Mouse (Mus musculus) liver, postnatal 0 days (tissue): ENCODE results near the gene Ppil4. TPM values are rescaled to one million over a fixed set of nuclear protein-coding genes. Genes with fewer than 3 reads are reported as not detected.

Experiments used
- ATAC-seq: fragments of 200-750 bp; cut with Nextera tagmentation; 2 replicates; pipeline ENCODE4 v1.8.0; 2017; ENCODE audit warnings: mild to moderate bottlenecking, moderate library complexity
- DNase-seq: peaks from one replicate; pipeline ENCODE4 v3.0.0-alpha.2; 2016
- H3K27ac ChIP-seq: fragments of 300-500 bp; sonication (generic); 2 replicates; pipeline ENCODE4 v1.5.1; 2014; ENCODE audit warnings: antibody characterized with exemption, moderate library complexity, mild to moderate bottlenecking, low read depth
- H3K27me3 ChIP-seq: fragments of 300-500 bp; sonication (generic); 2 replicates; pipeline ENCODE4 v1.6.1; 2014; ENCODE audit warnings: low read length, control low read depth, mixed read lengths; ENCODE audit not compliant: insufficient read depth
- H3K36me3 ChIP-seq: fragments of 300-500 bp; sonication (generic); replicated peaks from 2 replicates; pipeline ENCODE4 v1.6.1; 2014; ENCODE audit warnings: mild to moderate bottlenecking, control low read depth, low read length, moderate library complexity, mixed read lengths; ENCODE audit not compliant: insufficient read depth
- H3K4me1 ChIP-seq: fragments of 300-500 bp; sonication (generic); 2 replicates; pipeline ENCODE4 v1.6.1; 2014; ENCODE audit warnings: antibody characterized with exemption, mild to moderate bottlenecking, control low read depth; ENCODE audit not compliant: insufficient read depth
- H3K4me2 ChIP-seq: fragments of 300-500 bp; sonication (generic); 2 replicates; pipeline ENCODE4 v1.6.1; 2014; ENCODE audit warnings: low read depth, mild to moderate bottlenecking, low read length, moderate library complexity, mixed read lengths
- H3K4me3 ChIP-seq: fragments of 300-500 bp; sonication (generic); 2 replicates; pipeline ENCODE4 v1.5.1; 2014; ENCODE audit warnings: low read depth, low read length
- H3K9ac ChIP-seq: fragments of 300-500 bp; sonication (generic); replicated peaks from 2 replicates; pipeline ENCODE4 v1.6.1; 2014; ENCODE audit warnings: mild to moderate bottlenecking, moderate library complexity
- H3K9me3 ChIP-seq: fragments of 300-500 bp; sonication (generic); 2 replicates; pipeline ENCODE4 v1.6.1; 2016; ENCODE audit warnings: mild to moderate bottlenecking, control low read depth, low read length, mixed read lengths
- CTCF ChIP-seq: sonication (generic); IDR thresholded peaks from 2 replicates; pipeline ENCODE4 v1.5.1; 2016; ENCODE audit warnings: antibody characterized with exemption, low read depth
- EP300 ChIP-seq: IDR thresholded peaks from 2 replicates; pipeline ENCODE4 v1.6.1; 2016; ENCODE audit warnings: antibody characterized with exemption, low read depth, mild to moderate bottlenecking
- WGBS: fragments of 180-500 bp; shearing (Covaris S2); extraction: QIAGEN DNeasy Blood & Tissue Kit; methylation state at CpG from one replicate; pipeline ENCODE4 v1.1.7; 2014; ENCODE audit not compliant: insufficient replicate concordance; 5-methylcytosine and 5-hydroxymethylcytosine counted together
- polyA plus RNA-seq: library from polyadenylated mRNA; unstranded; fragments of >200 nt; fragmentation: Nextera tagmentation; extraction: Ambion mirVana; gene quantifications from 2 replicates; pipeline ENCODE4 v1.2.1, GENCODE M21; 2015

The Ppil4 gene
- polyA plus RNA-seq, 1 experiment from 2014 or later = 14.2 TPM

DNA sequence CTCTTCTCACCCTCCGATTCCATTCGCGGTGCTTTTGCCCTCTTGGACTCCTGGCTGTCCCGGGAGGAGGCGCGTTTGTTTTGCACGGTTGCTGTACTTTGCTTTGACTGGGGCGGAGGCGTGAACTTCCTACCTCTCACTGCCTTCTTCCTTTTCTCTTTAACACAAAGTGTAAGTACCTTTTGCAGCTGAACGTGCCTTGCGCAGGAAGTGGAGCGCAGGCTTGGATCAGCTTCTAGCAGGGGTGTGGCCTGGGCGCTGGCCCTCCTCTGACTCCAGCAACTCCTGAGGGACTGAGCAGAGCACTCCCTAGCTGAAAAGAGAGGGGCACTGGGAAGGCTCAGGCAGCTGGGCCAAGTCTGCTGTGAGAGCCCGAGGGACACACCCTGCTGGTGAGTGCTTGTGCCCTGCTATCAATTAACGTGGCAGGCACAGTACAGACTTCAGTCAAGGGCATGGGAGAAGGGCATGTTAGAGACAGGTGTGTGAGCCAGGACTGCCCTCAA lies 39.5 kb downstream of the Ppil4 start, which contains the start of gene Zc3h12d:
TSS of gene Zc3h12d (plus strand) at position 300 of the 506 bp plus-strand sequence.
- H3K4me1 ChIP-seq = peaks cover 23% of the 10 kb centered on the region
- ATAC-seq (peak; percentile 66), DNase-seq (peak; percentile 53)
- H3K27me3 ChIP-seq = no peaks in the 10 kb centered on the region
- no peak for TF ChIP-seq EP300
- no peak for TF ChIP-seq CTCF
- H3K9ac ChIP-seq = peak within 1 kb of the TSS; percentile 48
- peak within 1 kb of the TSS; percentile 24 for H3K4me3 ChIP-seq
- H3K9me3 ChIP-seq = no peaks in the 10 kb centered on the region
- WGBS = 3% methylated on average over 15 of the region's 15 CpGs
- H3K36me3 ChIP-seq = no peaks in the 10 kb centered on the region
- peak within 1 kb of the TSS; percentile 85 for H3K27ac ChIP-seq
- peak within 1 kb of the TSS; percentile 73 for H3K4me2 ChIP-seq

DNA sequence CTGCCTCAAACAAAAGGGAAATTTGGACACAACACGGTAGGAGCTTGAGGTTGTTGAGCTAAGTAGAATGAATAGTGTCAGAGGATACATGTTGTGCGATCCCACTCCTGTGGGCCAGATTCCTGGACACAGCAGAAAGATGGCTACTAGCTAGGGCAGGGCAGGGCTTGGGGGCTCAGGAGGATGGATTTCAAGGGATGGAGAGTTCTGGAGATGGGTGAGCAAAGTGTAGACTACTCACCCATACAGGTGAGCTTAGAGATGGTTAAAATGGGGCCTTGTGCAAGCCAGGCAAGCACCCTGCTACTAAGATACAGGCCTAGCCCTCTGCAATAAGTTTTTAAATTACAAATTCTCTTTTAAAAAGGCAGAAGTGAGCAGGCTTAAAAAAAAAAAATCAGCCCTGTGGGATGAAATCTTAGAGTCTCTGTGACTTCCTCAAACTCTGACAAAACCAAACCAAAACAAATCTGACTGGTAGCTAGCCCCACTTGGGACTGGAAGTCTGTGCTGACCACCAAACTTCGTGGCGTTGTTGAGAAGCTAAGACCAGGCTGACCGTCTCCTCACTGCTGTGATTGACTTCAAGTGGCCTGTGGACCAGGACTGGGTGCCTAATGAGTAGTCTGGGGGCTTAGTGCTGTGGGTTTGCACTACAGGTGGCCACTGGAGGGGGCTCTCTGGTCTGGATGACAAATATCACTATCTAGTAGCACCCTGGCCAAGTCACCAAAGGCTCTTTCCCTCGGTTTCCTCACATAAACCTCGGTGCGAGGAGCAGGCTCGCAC lies 40.9 kb downstream of the Ppil4 start:
- Histone ChIP-seq H3K4me1 (peaks cover 23% of the 10 kb centered on the region), H3K27me3 (no peaks in the 10 kb centered on the region), H3K4me2 (peak overlapping the region; percentile 45), H3K9ac (no peak overlapping the region), H3K4me3 (no peak overlapping the region), H3K36me3 (no peaks in the 10 kb centered on the region), H3K9me3 (no peaks in the 10 kb centered on the region), H3K27ac (peak overlapping the region; percentile 85)
- no peak for ATAC-seq
- 0 out of 2 replicates have a peak, but pooled peaks have one; percentile 17 for TF ChIP-seq CTCF
- no peak for TF ChIP-seq EP300
- WGBS = 59% methylated on average over 9 of the region's 9 CpGs
- DNase-seq = peak; percentile 21

DNA sequence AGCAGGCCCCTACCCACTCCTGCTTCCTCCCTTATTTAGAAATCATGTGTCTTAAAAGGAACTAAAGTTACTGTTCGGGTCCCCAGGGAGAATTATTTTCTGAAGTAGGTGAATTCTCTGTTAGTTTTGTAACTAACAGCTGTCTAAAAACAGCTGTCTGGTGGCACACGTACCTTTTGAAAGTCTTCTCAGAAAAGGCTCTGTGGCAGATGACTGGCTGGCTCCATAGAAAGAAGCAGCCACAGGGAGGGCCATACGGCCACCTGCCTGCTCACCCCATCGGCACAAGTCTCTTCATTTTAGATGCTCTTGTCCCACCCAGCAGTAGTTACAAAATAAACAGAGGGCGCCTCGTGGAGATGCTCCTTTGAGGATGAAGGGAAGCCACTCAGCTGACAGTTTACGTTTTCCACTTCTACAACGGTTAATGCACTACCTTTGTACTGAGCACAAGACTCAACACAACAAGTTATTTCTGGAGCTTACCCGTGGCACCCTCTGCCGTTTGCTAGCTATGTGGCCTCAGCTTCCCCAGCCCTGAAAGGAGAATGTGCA lies 42.1 kb downstream of the Ppil4 start:
- H3K27ac ChIP-seq = peak overlapping the region; percentile 85
- H3K4me3 ChIP-seq = no peak overlapping the region
- ATAC-seq = no peak
- peak overlapping the region; percentile 45; the same call in 1 of the 2 replicates for H3K4me2 ChIP-seq
- H3K4me1 ChIP-seq = peaks cover 26% of the 10 kb centered on the region
- TF ChIP-seq EP300 (no peak), CTCF (0 out of 2 replicates have a peak, but pooled peaks have one; percentile 11)
- peak; percentile 18 for DNase-seq
- WGBS = 54% methylated on average over 10 of the region's 10 CpGs
- no peaks in the 10 kb centered on the region for H3K9me3 ChIP-seq
- H3K9ac ChIP-seq = no peak overlapping the region
- 0 out of 2 replicates have a peak, but pooled peaks cover 2% of the 10 kb centered on the region for H3K36me3 ChIP-seq
- no peaks in the 10 kb centered on the region for H3K27me3 ChIP-seq

GRCm38 (mm10) chr10:7836902-7837301 lies 44.2 kb downstream of the Ppil4 start:
- peaks cover 32% of the 10 kb centered on the region for H3K4me1 ChIP-seq
- 55% methylated on average over 2 of the region's 2 CpGs for WGBS
- H3K27me3 ChIP-seq = no peaks in the 10 kb centered on the region
- peak; percentile 65 for ATAC-seq
- H3K4me2 ChIP-seq = no peak overlapping the region
- no peak overlapping the region for H3K4me3 ChIP-seq
- peak overlapping the region; percentile 39; the same call in 1 of the 2 replicates for H3K27ac ChIP-seq
- no peak overlapping the region for H3K9ac ChIP-seq
- no peak for TF ChIP-seq EP300
- TF ChIP-seq CTCF = peak; percentile 45
- no peaks in the 10 kb centered on the region for H3K9me3 ChIP-seq
- H3K36me3 ChIP-seq = 0 out of 2 replicates have a peak, but pooled peaks cover 2% of the 10 kb centered on the region
- DNase-seq = peak; percentile 15

- ATAC-seq (no peak), DNase-seq (peak; percentile 5)
- Histone ChIP-seq H3K4me1 (peaks cover 32% of the 10 kb centered on the region), H3K27ac (no peak overlapping the region), H3K36me3 (0 out of 2 replicates have a peak, but pooled peaks cover 2% of the 10 kb centered on the region), H3K9me3 (no peaks in the 10 kb centered on the region), H3K9ac (no peak overlapping the region), H3K27me3 (no peaks in the 10 kb centered on the region), H3K4me2 (no peak overlapping the region), H3K4me3 (no peak overlapping the region)
- TF ChIP-seq EP300 (no peak), CTCF (no peak)
- WGBS = 87% methylated on average over 8 of the region's 8 CpGs
Observed at GRCm38 (mm10) chr10:7837446-7837845, 44.8 kb downstream of the Ppil4 start.

DNA sequence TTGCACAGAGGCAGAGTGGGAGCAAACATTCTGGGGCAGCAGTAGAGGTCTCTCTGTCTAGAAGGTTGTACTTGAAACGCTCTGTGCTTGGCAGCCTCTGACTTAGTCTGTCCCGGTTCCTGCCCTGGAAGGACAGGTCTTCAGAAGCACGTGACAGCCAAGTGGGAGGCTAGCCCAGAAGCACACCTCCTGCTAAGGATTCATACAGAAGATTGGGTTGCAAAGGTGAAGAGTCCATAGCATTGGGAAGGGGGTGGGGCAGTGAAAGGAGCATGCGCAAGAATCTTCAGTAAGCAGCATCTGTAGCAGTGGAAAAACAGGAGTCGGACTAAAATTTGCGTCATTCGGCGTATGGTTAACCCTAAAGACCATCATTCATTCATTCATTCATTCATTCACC lies 45.3 kb downstream of the Ppil4 start:
- H3K27ac ChIP-seq = no peak overlapping the region
- 88% methylated on average over 8 of the region's 8 CpGs for WGBS
- no peak overlapping the region for H3K4me3 ChIP-seq
- H3K4me1 ChIP-seq = peaks cover 35% of the 10 kb centered on the region
- 0 out of 2 replicates have a peak, but pooled peaks cover 2% of the 10 kb centered on the region for H3K36me3 ChIP-seq
- H3K9me3 ChIP-seq = no peaks in the 10 kb centered on the region
- no peak overlapping the region for H3K9ac ChIP-seq
- no peak for ATAC-seq
- no peak overlapping the region for H3K4me2 ChIP-seq
- H3K27me3 ChIP-seq = no peaks in the 10 kb centered on the region
- no peak for TF ChIP-seq CTCF
- no peak for TF ChIP-seq EP300
- no peak for DNase-seq
